Mouse (Mus musculus) frontal cortex, postnatal 36 days (tissue): ENCODE data around the gene Cant1.

Source experiments
- DNase-seq, 2 experiments: peaks; one replicate each; pipeline ENCODE4 v3.0.0; 2022; ENCODE audit warnings: low spot score in 2 of 2

The Cant1 gene

GRCm38 (mm10) chr11:118418834-118419504, at the start of gene Cant1:
Gene Cant1, minus strand, starts transcription at chr11:118419086.
- DNase-seq, result peak; percentile 98 to 99

GRCm38 (mm10) chr11:118467441-118468035, 48.7 kb upstream of the Cant1 start:
- no peak for DNase-seq

GRCm38 (mm10) chr11:118460280-118460679, 41.4 kb upstream of the Cant1 start:
- DNase-seq, result no peak

GRCm38 (mm10) chr11:118459536-118459935, 40.6 kb upstream of the Cant1 start:
- no peak for DNase-seq

GRCm38 (mm10) chr11:118459051-118459450, 40.2 kb upstream of the Cant1 start:
- DNase-seq, result no peak

- DNase-seq, result peak; percentile 49 to 66
Observed at GRCm38 (mm10) chr11:118456937-118457336, 38.1 kb upstream of the Cant1 start.

GRCm38 (mm10) chr11:118455788-118456187, 36.9 kb upstream of the Cant1 start:
- no peak for DNase-seq

GRCm38 (mm10) chr11:118453886-118454671, 35.2 kb upstream of the Cant1 start:
- DNase-seq, result no peak

GRCm38 (mm10) chr11:118452955-118453354, 34.1 kb upstream of the Cant1 start:
- DNase-seq, result no peak

- DNase-seq, result no peak
Observed at GRCm38 (mm10) chr11:118451211-118451610, 32.3 kb upstream of the Cant1 start.

- no peak for DNase-seq
Observed at GRCm38 (mm10) chr11:118448385-118448784, 29.5 kb upstream of the Cant1 start.

GRCm38 (mm10) chr11:118447346-118447745, 28.5 kb upstream of the Cant1 start:
- DNase-seq, result no peak

GRCm38 (mm10) chr11:118445843-118446242, 27.0 kb upstream of the Cant1 start:
- peak; percentile 66 to 75 for DNase-seq

- peak in 1 of 2 experiments; percentile 52 for DNase-seq
Observed at GRCm38 (mm10) chr11:118443201-118443970, 24.5 kb upstream of the Cant1 start.

GRCm38 (mm10) chr11:118442691-118443090, 23.8 kb upstream of the Cant1 start:
- DNase-seq, result no peak

GRCm38 (mm10) chr11:118438665-118439414, 20.0 kb upstream of the Cant1 start:
- DNase-seq, result no peak

- DNase-seq, result no peak
Observed at GRCm38 (mm10) chr11:118436471-118436935, 17.6 kb upstream of the Cant1 start.

GRCm38 (mm10) chr11:118434093-118434492, 15.2 kb upstream of the Cant1 start:
- DNase-seq, result no peak

- DNase-seq, result no peak
Observed at GRCm38 (mm10) chr11:118433398-118433868, 14.5 kb upstream of the Cant1 start.

- DNase-seq, result no peak
Observed at GRCm38 (mm10) chr11:118431100-118431948, 12.4 kb upstream of the Cant1 start.
